In genomic region chr10:95879983-95880934, GRCm38 (mm10) we compare ENCODE assay signal across 14 mouse cellular contexts. TPM values are rescaled to one million over a fixed set of nuclear protein-coding genes. Genes with fewer than 3 reads are reported as not detected.
DNase-seq lines count a peak whose midpoint lies in the region; ATAC-seq and TF ChIP-seq lines count a peak whose summit lies in the region.
"Had no signal": no experiment of that assay in that cellular context is flagged by ENCODE, and none has a peak within 500 bp of the region (broad histone marks: within the 10 kb centered on the region; RNA-seq: fewer than 3 reads in every experiment).

No protein-coding gene starts in this region.

- DNase-seq in heart, adult 11 months = peak; percentile 86
- DNase-seq in heart, postnatal 36 days = no peak
- peak; percentile 76 for DNase-seq in 416B (ENCODE audit: low read depth)
- no peak for DNase-seq in layer of hippocampus, adult 8-10 months (ENCODE audit: low spot score in 2 of 2)
- DNase-seq in cerebellum, adult 2 months = no peak
- DNase-seq in urinary bladder, postnatal 36 days (ENCODE audit: low spot score in 2 of 2) = no peak
- DNase-seq: cerebellum, adult 9-11 months had no signal

- WGBS in liver, embryonic 15.5 days (ENCODE audit: insufficient replicate concordance) = 36% methylated on average over 17 of the region's 17 CpGs
- WGBS in cerebellum, adult 2 months = 87% methylated on average over 17 of the region's 17 CpGs

- H3K9ac ChIP-seq in liver, embryonic 15.5 days = no peak overlapping the region

- H3K4me1 ChIP-seq in liver, embryonic 15.5 days (replicated peaks) = no peaks in the 10 kb centered on the region
- no peaks in the 10 kb centered on the region for H3K4me1 ChIP-seq in cerebellum, adult 2 months (ENCODE audit: control insufficient read depth, insufficient read depth, low read length)

- TF ChIP-seq CTCF in cerebellum, adult 2 months (IDR thresholded peaks at IDR 0.05; ENCODE audit: borderline replicate concordance, insufficient read depth, low read depth, low read length) = no peak

- peak overlapping the region; percentile 21; the same call in 1 of the 2 replicates for H3K4me2 ChIP-seq in liver, embryonic 15.5 days

- H3K4me3 ChIP-seq in liver, embryonic 15.5 days (replicated peaks) = peak overlapping the region; percentile 18
- no peak overlapping the region for H3K4me3 ChIP-seq in cerebellum, adult 2 months (replicated peaks; ENCODE audit: insufficient read depth, low read depth, low read length)
- H3K4me3 ChIP-seq: myocyte had no signal

- H3K9me3 ChIP-seq in liver, embryonic 15.5 days (replicated peaks) = no peaks in the 10 kb centered on the region

- no peaks in the 10 kb centered on the region for H3K27me3 ChIP-seq in liver, embryonic 15.5 days
- H3K27me3 ChIP-seq in cerebellum, adult 2 months (ENCODE audit: control insufficient read depth, insufficient read depth, low read length) = no peaks in the 10 kb centered on the region

- H3K36me3 ChIP-seq in liver, embryonic 15.5 days (replicated peaks) = no peaks in the 10 kb centered on the region

- H3K27ac ChIP-seq in liver, embryonic 15.5 days (replicated peaks) = no peak overlapping the region
- no peak overlapping the region for H3K27ac ChIP-seq in cerebellum, adult 2 months (ENCODE audit: insufficient read depth, low read length)

- ATAC-seq in activated CD4-positive, CD25-positive, alpha-beta regulatory T cell, adult 4 months = peak; percentile 97
- ATAC-seq in liver, embryonic 15.5 days (ENCODE audit: insufficient read depth) = no peak
- ATAC-seq: hindbrain, embryonic 16.5 days had no signal

- no peak for TF ChIP-seq POLR2A in cerebellum, adult 2 months (IDR thresholded peaks at IDR 0.05; ENCODE audit: borderline replicate concordance, insufficient read depth, low read length)

- intact Hi-C loops in heart, postnatal 36 days (cut with DNase I) = no loop called here

RNA-seq across cellular contexts. Expression of gene Gm33543, which starts 37.5 kb away (rescaled TPM):
- 1 to 10 TPM; 2.0 to 2.7 TPM for total RNA-seq in heart, postnatal 36 days (2021)
- polyA plus RNA-seq in activated CD4-positive, CD25-positive, alpha-beta regulatory T cell, adult 4 months (2017; shearing (Covaris generic)) = not detected
- polyA plus RNA-seq in liver, embryonic 15.5 days (2015; fragmentation: Nextera tagmentation; extraction: Ambion mirVana) = 0.12 and 0.13 TPM in 2 replicates
- total RNA-seq in layer of hippocampus, adult 8-10 months (2022) = not detected
- 0.11 TPM in 1 of 2 replicates, not detected in the other for polyA plus RNA-seq in cerebellum, adult 2 months (2012; rRNA removed)
- total RNA-seq: layer of hippocampus, postnatal 14 days had no signal
- polyA plus RNA-seq: C2C12; hindbrain, embryonic 16.5 days; lung, embryonic 16.5 days; myocyte had no signal

Comparison
In these comparisons a context has a peak if more than half of its experiments do, and no peak if none do; other contexts are left out.
1. DNase-seq: peak in heart, adult 11 months (single experiment) and 416B (single experiment); none in heart, postnatal 36 days (0 of 2), layer of hippocampus, adult 8-10 months (0 of 2), cerebellum, adult 2 months (0 of 2) and urinary bladder, postnatal 36 days (0 of 2).